Mouse (Mus musculus): ENCODE measurements around the gene Kctd2.
"Not testable (repeated sequence)": the region's sequence is repeated elsewhere in the genome, so short reads cannot be mapped to it uniquely, and the experiment has no call there.

Gene Kctd2

GRCm38 (mm10) chr11:115419531-115420237 lies at the start of gene Kctd2, which contains the start of gene Atp5h:
Gene Kctd2 (plus strand): TSS chr11:115420128.
Gene Atp5h (minus strand): TSS chr11:115419962.
- DNase-seq, result peak; percentile 98

GRCm38 (mm10) chr11:115370368-115370767 lies 49.6 kb upstream of the Kctd2 start:
- no peak for DNase-seq

- DNase-seq, result no peak
Measured at GRCm38 (mm10) chr11:115371354-115371753, 48.6 kb upstream of the Kctd2 start.

- no peak for DNase-seq
Measured at GRCm38 (mm10) chr11:115372015-115372414, 47.9 kb upstream of the Kctd2 start.

GRCm38 (mm10) chr11:115372737-115373136 lies 47.2 kb upstream of the Kctd2 start:
- DNase-seq, result no peak

- DNase-seq, result peak; percentile 88 to 93
Measured at GRCm38 (mm10) chr11:115373805-115374694, 45.9 kb upstream of the Kctd2 start.

GRCm38 (mm10) chr11:115374695-115375425 lies 45.1 kb upstream of the Kctd2 start:
- DNase-seq, result peak; percentile 44 to 55

GRCm38 (mm10) chr11:115376722-115377121 lies 43.2 kb upstream of the Kctd2 start:
- no peak for DNase-seq

GRCm38 (mm10) chr11:115377254-115377653 lies 42.7 kb upstream of the Kctd2 start:
- no peak for DNase-seq

GRCm38 (mm10) chr11:115377854-115378253 lies 42.1 kb upstream of the Kctd2 start:
- no peak for DNase-seq

- no peak for DNase-seq
Measured at GRCm38 (mm10) chr11:115381276-115381675, 38.7 kb upstream of the Kctd2 start.

- DNase-seq, result peak; percentile 95 to 96
Measured at GRCm38 (mm10) chr11:115381743-115382539, 38.0 kb upstream of the Kctd2 start, which contains the start of gene Cdr2l. Gene Cdr2l (plus strand): TSS chr11:115381916.

GRCm38 (mm10) chr11:115382891-115383290 lies 37.0 kb upstream of the Kctd2 start:
- DNase-seq, result peak in 1 of 2 experiments; percentile 49

GRCm38 (mm10) chr11:115383701-115384474 lies 36.0 kb upstream of the Kctd2 start:
- peak; percentile 54 to 67 for DNase-seq

GRCm38 (mm10) chr11:115384587-115384986 lies 35.3 kb upstream of the Kctd2 start:
- peak in 1 of 2 experiments; percentile 25 for DNase-seq

- DNase-seq, result not testable (repeated sequence)
Measured at GRCm38 (mm10) chr11:115386859-115387258, 33.1 kb upstream of the Kctd2 start.

GRCm38 (mm10) chr11:115391358-115391757 lies 28.6 kb upstream of the Kctd2 start:
- DNase-seq, result no peak

GRCm38 (mm10) chr11:115393721-115394325 lies 26.1 kb upstream of the Kctd2 start:
- peak; percentile 82 to 85 for DNase-seq

GRCm38 (mm10) chr11:115398085-115398484 lies 21.8 kb upstream of the Kctd2 start:
- no peak for DNase-seq

- DNase-seq, result peak in 1 of 2 experiments; percentile 38
Measured at GRCm38 (mm10) chr11:115400126-115400525, 19.8 kb upstream of the Kctd2 start.
